Mouse (Mus musculus) lung, adult 2 months (tissue): ENCODE measurements at regions not wholly inside any gene's neighbourhood (a gene's known extent, or its start where the extent isn't known, plus 50 kb on each side); places are given as distances from the start of the nearest gene placed in this dataset.
A peak's percentile ranks its signal among the peaks of the same experiment; 100 is the strongest.

ENCODE experiments used
- CTCF ChIP-seq: fragments of 200-500 bp; IDR thresholded peaks from 2 replicates; pipeline ENCODE4 v1.5.1; 2011; ENCODE audit warnings: mild to moderate bottlenecking, low read length, control low read depth; ENCODE audit not compliant: insufficient read depth
- POLR2A ChIP-seq: fragments of 200-500 bp; IDR thresholded peaks from 2 replicates; pipeline ENCODE4 v1.6.1; 2011; ENCODE audit warnings: low read depth, mild to moderate bottlenecking, control low read depth, low read length, borderline replicate concordance; ENCODE audit errors: extremely low read depth

DNA sequence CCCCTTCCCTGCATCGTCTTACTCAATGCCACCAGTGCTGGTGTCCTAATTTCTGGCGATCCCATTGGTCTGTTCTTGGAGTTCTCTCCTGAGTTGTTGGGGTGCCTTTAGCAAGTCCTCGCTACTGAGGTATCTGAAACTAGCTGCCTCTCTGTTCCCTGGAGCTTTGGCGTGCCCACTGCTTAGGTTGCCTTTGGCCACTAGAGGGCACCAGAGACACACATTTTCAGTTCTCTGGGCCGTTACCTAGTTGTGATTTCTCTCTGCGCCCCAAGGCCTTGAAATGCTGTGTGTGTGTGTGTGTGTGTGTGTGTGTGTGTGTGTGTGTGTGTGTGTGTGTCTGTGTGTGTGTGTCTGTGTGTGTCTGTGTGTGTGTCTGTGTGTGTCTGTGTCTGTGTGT is 70.6 kb downstream of the Tbx3 start:
- TF ChIP-seq CTCF, result peak; percentile 94
- no peak for TF ChIP-seq POLR2A
